Mouse (Mus musculus) limb, embryonic 10.5 days (tissue): ENCODE data around the gene Cep131. TPM values are rescaled to one million over a fixed set of nuclear protein-coding genes. Genes with fewer than 3 reads are reported as not detected.

Experiments used
- DNase-seq: peaks from one replicate; pipeline ENCODE4 v3.0.0-alpha.2; 2017; ENCODE audit warnings: low spot score
- H3K27ac ChIP-seq: fragments of 300-500 bp; sonication (generic); 2 replicates; pipeline ENCODE4 v1.5.1; 2016; ENCODE audit warnings: mild to moderate bottlenecking
- H3K27me3 ChIP-seq: fragments of 300-500 bp; sonication (generic); 2 replicates; pipeline ENCODE4 v1.6.1; 2016; ENCODE audit warnings: low read depth, mild to moderate bottlenecking; ENCODE audit not compliant: poor library complexity, severe bottlenecking
- H3K36me3 ChIP-seq: fragments of 300-500 bp; sonication (generic); 2 replicates; pipeline ENCODE4 v1.6.1; 2016; ENCODE audit warnings: mild to moderate bottlenecking, moderate library complexity
- H3K4me1 ChIP-seq: fragments of 300-500 bp; sonication (generic); 2 replicates; pipeline ENCODE4 v1.6.1; 2016
- H3K4me3 ChIP-seq: fragments of 300-500 bp; sonication (generic); 2 replicates; pipeline ENCODE4 v1.5.1; 2016; ENCODE audit warnings: mild to moderate bottlenecking, moderate library complexity
- H3K9me3 ChIP-seq: fragments of 300-500 bp; sonication (generic); replicated peaks from 2 replicates; pipeline ENCODE4 v1.6.1; 2016; ENCODE audit warnings: mild to moderate bottlenecking
- WGBS: fragments of 180-500 bp; shearing (Covaris S2); methylation state at CpG from one replicate; pipeline ENCODE4 v1.1.7; 2016; 5-methylcytosine and 5-hydroxymethylcytosine counted together
- microRNA counts: library from miRNA; unstranded; fragments of <30 nt; microRNA quantifications from one replicate; lab custom pipeline; 2017
- microRNA-seq: library from miRNA; unstranded; fragments of <30 nt; microRNA quantifications from one replicate; pipeline ENCODE4, GENCODE M21; 2017
- polyA plus RNA-seq: library from polyadenylated mRNA; unstranded; fragments of >200 nt; fragmentation: Nextera tagmentation; extraction: Ambion mirVana; gene quantifications from 2 replicates; pipeline ENCODE4 v1.2.1, GENCODE M21; 2016

Cep131 gene
- polyA plus RNA-seq, 1 experiment from 2014 or later = 55.2 TPM

GRCm38 (mm10) chr11:120022216-120022615 is 64.4 kb downstream of the Cep131 start:
- H3K4me3 ChIP-seq = no peak overlapping the region
- no peaks in the 10 kb centered on the region for H3K9me3 ChIP-seq
- DNase-seq = no peak
- H3K27me3 ChIP-seq = no peaks in the 10 kb centered on the region
- H3K27ac ChIP-seq = peak overlapping the region; percentile 42; the same call in 1 of the 2 replicates
- peaks cover 51% of the 10 kb centered on the region for H3K4me1 ChIP-seq
- WGBS = 62% methylated on average over 8 of the region's 8 CpGs
- no peaks in the 10 kb centered on the region for H3K36me3 ChIP-seq

GRCm38 (mm10) chr11:120021367-120021766 is 65.3 kb downstream of the Cep131 start:
- Histone ChIP-seq H3K9me3 (no peaks in the 10 kb centered on the region), H3K36me3 (no peaks in the 10 kb centered on the region), H3K4me1 (peaks cover 47% of the 10 kb centered on the region), H3K27ac (no peak overlapping the region), H3K27me3 (no peaks in the 10 kb centered on the region), H3K4me3 (no peak overlapping the region)
- no peak for DNase-seq
- WGBS = 95% methylated on average over 16 of the region's 16 CpGs

- Histone ChIP-seq H3K36me3 (no peaks in the 10 kb centered on the region), H3K9me3 (no peaks in the 10 kb centered on the region), H3K4me3 (no peak overlapping the region), H3K27ac (peak overlapping the region; percentile 48), H3K4me1 (peaks cover 47% of the 10 kb centered on the region), H3K27me3 (peaks cover 15% of the 10 kb centered on the region; the same call in 1 of the 2 replicates)
- DNase-seq = no peak
- WGBS = 68% methylated on average over 23 of the region's 23 CpGs
These were observed 66.8 kb downstream of the Cep131 start for GRCm38 (mm10) chr11:120019542-120020440.

- 84% methylated on average over 8 of the region's 8 CpGs for WGBS
- Histone ChIP-seq H3K9me3 (no peaks in the 10 kb centered on the region), H3K36me3 (no peaks in the 10 kb centered on the region), H3K4me3 (no peak overlapping the region), H3K4me1 (peaks cover 46% of the 10 kb centered on the region), H3K27me3 (peaks cover 34% of the 10 kb centered on the region), H3K27ac (no peak overlapping the region)
- DNase-seq = no peak
These were observed 69.6 kb downstream of the Cep131 start for GRCm38 (mm10) chr11:120017011-120017410.

- Histone ChIP-seq H3K4me1 (peaks cover 35% of the 10 kb centered on the region), H3K27me3 (peaks cover 56% of the 10 kb centered on the region), H3K36me3 (no peaks in the 10 kb centered on the region), H3K9me3 (no peaks in the 10 kb centered on the region), H3K27ac (0 out of 2 replicates have a peak overlapping the region, but pooled peaks have one; percentile 20), H3K4me3 (no peak overlapping the region)
- DNase-seq = no peak
- WGBS = 88% methylated on average over 4 of the region's 4 CpGs
These were observed 71.9 kb downstream of the Cep131 start for GRCm38 (mm10) chr11:120014758-120015157.

MicroRNAs encoded within 50 kb of the gene (microRNA counts, 519-probe panel; counts per million panel counts)
- 684 counts per million, percentile 72 among the panel's probes with 10 or more counts for microRNA mmu-miR-338-3p (lab: Ali Mortazavi, UCI)
- microRNA mmu-miR-338-5p (lab: Ali Mortazavi, UCI) = 684 counts per million, percentile 72 among the panel's probes with 10 or more counts

Small RNA genes lying within 50 kb of the gene (microRNA-seq; reads per million reads assigned to microRNA genes)
- not detected for gene Gm25948
- not detected for gene Mir3065
- not detected for gene Mir338

Other genes with a start within 250 kb of the Cep131 start
- 123 and 127 TPM in 2 replicates for gene Chmp6, start 173.4 kb downstream of the Cep131 start, polyA plus RNA-seq
- gene Baiap2, start 144.1 kb downstream of the Cep131 start, polyA plus RNA-seq = 13.3 and 13.8 TPM in 2 replicates
- gene Aatk, start 39.7 kb downstream of the Cep131 start, polyA plus RNA-seq = 0.78 and 1.7 TPM in 2 replicates
- gene Tepsin, start 11.9 kb upstream of the Cep131 start, polyA plus RNA-seq = 21.4 and 23.0 TPM in 2 replicates
- gene Ndufaf8, start 12.1 kb upstream of the Cep131 start, polyA plus RNA-seq = 78.5 and 83.8 TPM in 2 replicates
- gene Slc38a10, start 64.5 kb upstream of the Cep131 start, polyA plus RNA-seq = 99.6 and 99.8 TPM in 2 replicates
- 19.9 and 20.3 TPM in 2 replicates for gene Bahcc1, start 146.1 kb upstream of the Cep131 start, polyA plus RNA-seq